Mouse (Mus musculus): Measurements from ENCODE around the gene Ctc1.

DNA sequence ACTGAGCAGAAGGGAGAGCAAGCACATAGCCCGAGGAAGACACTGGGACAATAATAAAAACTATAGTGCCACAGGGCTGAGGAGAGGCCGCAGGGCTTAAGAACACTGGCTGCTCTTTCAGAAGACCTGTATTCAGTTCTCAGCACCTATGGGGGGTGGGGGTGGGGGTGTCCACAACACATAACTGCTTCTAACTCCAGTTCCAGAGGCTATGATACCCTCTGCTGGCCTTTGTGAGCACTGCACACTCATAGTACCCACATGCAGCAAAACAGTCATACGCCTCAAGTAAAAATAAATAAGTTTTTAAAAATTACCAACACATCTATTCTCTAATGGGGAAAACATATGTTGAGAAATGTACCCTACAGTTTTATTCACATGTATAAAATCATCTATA, 21.3 kb upstream of the Ctc1 start:
- TF ChIP-seq CTCF (IDR thresholded peaks at IDR 0.05; ENCODE audit: extremely low read depth, insufficient read length, insufficient replicate concordance, low read depth, low read length) (peak; percentile 8; the same call in 1 of the 2 replicates), POLR2A (IDR thresholded peaks at IDR 0.05; ENCODE audit: low read depth, low read length) (no peak)
